Mouse (Mus musculus) thymus, postnatal 36 days (tissue): ENCODE results near the gene Ppp1r13b.

Source experiments
- DNase-seq, 2 experiments: peaks; one replicate each; pipeline ENCODE4 v3.0.0; 2022; ENCODE audit warnings: mixed read lengths in 2 of 2

The Ppp1r13b gene

GRCm38 (mm10) chr12:111790631-111791030 is 117.3 kb downstream of the Ppp1r13b start:
- no peak for DNase-seq

GRCm38 (mm10) chr12:111790090-111790489 is 117.8 kb downstream of the Ppp1r13b start:
- no peak for DNase-seq

GRCm38 (mm10) chr12:111787015-111787414 is 120.9 kb downstream of the Ppp1r13b start:
- no peak for DNase-seq

- no peak for DNase-seq
Measured at GRCm38 (mm10) chr12:111785174-111785573, 122.7 kb downstream of the Ppp1r13b start.

GRCm38 (mm10) chr12:111779544-111779943 is 128.4 kb downstream of the Ppp1r13b start:
- peak in 1 of 2 experiments; percentile 16 for DNase-seq
